Mouse (Mus musculus) myocyte (in vitro differentiated cells): ENCODE results near the gene Gm17359. TPM values are rescaled to one million over a fixed set of nuclear protein-coding genes. Genes with fewer than 3 reads are reported as not detected.

Source experiments
- H3K27me3 ChIP-seq: one replicate; pipeline ENCODE4 v1.6.1; 2011; ENCODE audit not compliant: control insufficient read depth, insufficient read depth, insufficient read length
- H3K36me3 ChIP-seq: one replicate; pipeline ENCODE4 v1.6.1; 2011; ENCODE audit not compliant: control insufficient read depth, insufficient read depth
- H3K4me2 ChIP-seq: one replicate; pipeline ENCODE4 v1.6.1; 2011; ENCODE audit warnings: low read depth, control low read depth
- H3K4me3 ChIP-seq: one replicate; pipeline ENCODE4 v1.5.1; 2011; ENCODE audit warnings: mild to moderate bottlenecking, control low read depth, moderate library complexity
- H3K79me2 ChIP-seq: one replicate; pipeline ENCODE4 v1.6.1; 2011; ENCODE audit not compliant: control insufficient read depth, insufficient read depth
- H3ac ChIP-seq: one replicate; pipeline ENCODE4 v1.6.1; 2011; ENCODE audit not compliant: control insufficient read depth, insufficient read length
- CEBPB ChIP-seq: IDR thresholded peaks from 2 replicates; pipeline ENCODE4 v1.6.1; 2011; ENCODE audit warnings: mild to moderate bottlenecking, moderate library complexity; ENCODE audit not compliant: poor library complexity, insufficient read depth, severe bottlenecking
- E2F4 ChIP-seq: IDR thresholded peaks from one replicate; pipeline ENCODE4 v1.6.1; 2011; ENCODE audit warnings: mild to moderate bottlenecking, control low read depth, moderate library complexity; ENCODE audit not compliant: insufficient read depth
- MAX ChIP-seq: IDR thresholded peaks from one replicate; pipeline ENCODE4 v1.6.1; 2011; ENCODE audit warnings: low read depth, mild to moderate bottlenecking, control low read depth
- MYOD1 ChIP-seq, 3 experiments: IDR thresholded peaks; one replicate each; pipeline ENCODE4 v1.6.1; 2011; ENCODE audit warnings: control low read depth in 2 of 3, low read depth in 2 of 3, mild to moderate bottlenecking in 2 of 3, moderate library complexity in 1 of 3; ENCODE audit not compliant: insufficient read length in 2 of 3, control insufficient read depth in 1 of 3
- MYOG ChIP-seq, 3 experiments: IDR thresholded peaks; one replicate each; pipeline ENCODE4 v1.6.1; 2011; ENCODE audit warnings: control low read depth in 2 of 3, low read depth in 2 of 3, mild to moderate bottlenecking in 2 of 3; ENCODE audit not compliant: insufficient read length in 2 of 3, control insufficient read depth in 1 of 3, insufficient read depth in 1 of 3
- POLR2A ChIP-seq: IDR thresholded peaks from one replicate; pipeline ENCODE4 v1.6.1; 2011; ENCODE audit warnings: low read depth, mild to moderate bottlenecking, control low read depth, moderate library complexity; ENCODE audit not compliant: insufficient read length
- POLR2AphosphoS2 ChIP-seq: IDR thresholded peaks from one replicate; pipeline ENCODE4 v1.6.1; 2011; ENCODE audit warnings: low read depth, control low read depth; ENCODE audit not compliant: insufficient read length
- REST ChIP-seq: IDR thresholded peaks from one replicate; pipeline ENCODE4 v1.6.1; 2011; ENCODE audit warnings: mild to moderate bottlenecking, control low read depth, moderate library complexity; ENCODE audit not compliant: insufficient read depth, insufficient read length
- SRF ChIP-seq: IDR thresholded peaks from one replicate; pipeline ENCODE4 v1.6.1; 2011; ENCODE audit warnings: low read depth; ENCODE audit not compliant: control insufficient read depth, insufficient read length
- TCF12 ChIP-seq: IDR thresholded peaks from one replicate; pipeline ENCODE4 v1.6.1; 2011; ENCODE audit warnings: mild to moderate bottlenecking, control low read depth; ENCODE audit not compliant: poor library complexity, insufficient read depth, severe bottlenecking
- TCF3 ChIP-seq: IDR thresholded peaks from one replicate; pipeline ENCODE4 v1.6.1; 2011; ENCODE audit warnings: low read depth, control low read depth; ENCODE audit not compliant: insufficient read length
- USF1 ChIP-seq: IDR thresholded peaks from one replicate; pipeline ENCODE4 v1.6.1; 2011; ENCODE audit warnings: low read depth, mild to moderate bottlenecking, control low read depth, moderate library complexity
- polyA plus RNA-seq: library from polyadenylated mRNA; unstranded; fragments of >200 nt; fragmentation: generic; extraction: Trizol; gene quantifications from one replicate; pipeline ENCODE4 v1.2.1, GENCODE M21; 2012; ENCODE audit warnings: missing spikeins

The Gm17359 gene
- polyA plus RNA-seq, 1 experiment, result not detected

DNA sequence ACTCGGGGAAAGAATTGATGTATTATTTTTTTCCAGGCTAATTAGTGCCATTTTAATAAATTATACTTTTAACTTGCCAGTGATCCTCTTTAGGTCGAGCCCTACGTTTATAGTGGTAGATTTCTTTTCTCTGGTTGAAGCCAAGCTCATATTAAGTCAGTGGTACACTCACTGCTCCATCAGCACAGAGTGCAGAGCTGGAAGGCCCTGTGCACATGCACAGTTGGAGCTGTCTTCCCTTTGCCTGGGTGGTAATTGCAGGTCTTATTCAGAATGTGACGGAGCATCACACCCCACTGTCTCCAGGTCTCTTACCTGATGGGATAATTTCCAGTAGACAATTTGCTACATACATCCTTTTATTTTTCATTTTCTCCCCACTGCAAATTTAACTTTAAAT lies 52.6 kb downstream of the Gm17359 start:
- no peaks in the 10 kb centered on the region for H3K79me2 ChIP-seq
- H3K4me2 ChIP-seq, result no peak overlapping the region
- no peaks in the 10 kb centered on the region for H3K36me3 ChIP-seq
- H3ac ChIP-seq, result no peak overlapping the region
- no peaks in the 10 kb centered on the region for H3K27me3 ChIP-seq
- H3K4me3 ChIP-seq, result no peak overlapping the region
- TF ChIP-seq MAX (no peak), POLR2AphosphoS2 (no peak), MYOG (IDR thresholded peaks at IDR 0.05; ENCODE audit: control insufficient read depth in 1 of 3, insufficient read depth in 1 of 3, insufficient read length in 2 of 3, low read depth in 2 of 3) (no peak), MYOD1 (IDR thresholded peaks at IDR 0.05; ENCODE audit: control insufficient read depth in 1 of 3, insufficient read length in 2 of 3, low read depth in 2 of 3) (no peak), SRF (no peak)

DNA sequence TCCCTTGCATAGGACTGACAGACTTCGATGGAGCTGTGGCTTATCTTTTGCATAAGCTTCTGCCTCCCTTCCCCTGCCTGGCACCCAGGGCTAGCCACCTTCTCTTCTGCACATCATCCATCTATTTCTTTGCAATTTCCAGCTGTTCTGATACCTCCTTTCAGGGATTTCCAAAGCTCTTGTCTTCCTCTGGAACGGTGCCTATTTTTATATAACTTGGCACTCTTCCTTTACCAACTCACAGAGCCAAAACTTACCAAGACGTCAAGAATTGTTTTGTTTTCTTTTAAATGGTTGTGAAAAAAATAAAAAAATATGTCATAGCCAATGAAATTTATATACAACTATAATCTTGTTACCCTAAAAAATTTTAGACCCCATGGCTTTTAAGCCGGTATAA lies 64.1 kb downstream of the Gm17359 start:
- no peaks in the 10 kb centered on the region for H3K36me3 ChIP-seq
- no peak overlapping the region for H3ac ChIP-seq
- TF ChIP-seq E2F4, result no peak
- no peak for TF ChIP-seq MAX
- TF ChIP-seq CEBPB, result no peak
- TF ChIP-seq MYOD1 (IDR thresholded peaks at IDR 0.05; ENCODE audit: control insufficient read depth in 1 of 3, insufficient read length in 2 of 3, low read depth in 2 of 3), result no peak
- no peak for TF ChIP-seq REST
- no peak for TF ChIP-seq MYOG (IDR thresholded peaks at IDR 0.05; ENCODE audit: control insufficient read depth in 1 of 3, insufficient read depth in 1 of 3, insufficient read length in 2 of 3, low read depth in 2 of 3)
- TF ChIP-seq POLR2AphosphoS2, result no peak
- no peak for TF ChIP-seq TCF12
- no peak for TF ChIP-seq USF1
- TF ChIP-seq TCF3, result no peak
- no peak for TF ChIP-seq SRF
- TF ChIP-seq POLR2A, result no peak
- no peaks in the 10 kb centered on the region for H3K27me3 ChIP-seq
- no peaks in the 10 kb centered on the region for H3K79me2 ChIP-seq
- no peak overlapping the region for H3K4me2 ChIP-seq
- H3K4me3 ChIP-seq, result no peak overlapping the region

GRCm38 (mm10) chr3:79402056-79402455 lies 65.6 kb downstream of the Gm17359 start:
- no peaks in the 10 kb centered on the region for H3K27me3 ChIP-seq
- no peaks in the 10 kb centered on the region for H3K79me2 ChIP-seq
- no peak for TF ChIP-seq CEBPB
- no peak for TF ChIP-seq USF1
- no peak for TF ChIP-seq POLR2AphosphoS2
- TF ChIP-seq E2F4, result no peak
- TF ChIP-seq MYOG (IDR thresholded peaks at IDR 0.05; ENCODE audit: control insufficient read depth in 1 of 3, insufficient read depth in 1 of 3, insufficient read length in 2 of 3, low read depth in 2 of 3), result no peak
- TF ChIP-seq MYOD1 (IDR thresholded peaks at IDR 0.05; ENCODE audit: control insufficient read depth in 1 of 3, insufficient read length in 2 of 3, low read depth in 2 of 3), result no peak
- no peak for TF ChIP-seq TCF3
- no peak for TF ChIP-seq POLR2A
- H3K4me3 ChIP-seq, result no peak overlapping the region
- H3ac ChIP-seq, result no peak overlapping the region
- no peak overlapping the region for H3K4me2 ChIP-seq
- H3K36me3 ChIP-seq, result no peaks in the 10 kb centered on the region

GRCm38 (mm10) chr3:79408546-79408945 lies 72.1 kb downstream of the Gm17359 start:
- H3K36me3 ChIP-seq, result no peaks in the 10 kb centered on the region
- TF ChIP-seq USF1 (no peak), CEBPB (no peak), REST (no peak), SRF (no peak), POLR2A (no peak), POLR2AphosphoS2 (no peak), TCF12 (no peak), E2F4 (no peak), MYOG (IDR thresholded peaks at IDR 0.05; ENCODE audit: control insufficient read depth in 1 of 3, insufficient read depth in 1 of 3, insufficient read length in 2 of 3, low read depth in 2 of 3) (no peak), MAX (no peak), MYOD1 (IDR thresholded peaks at IDR 0.05; ENCODE audit: control insufficient read depth in 1 of 3, insufficient read length in 2 of 3, low read depth in 2 of 3) (no peak)
- no peak overlapping the region for H3K4me2 ChIP-seq
- no peak overlapping the region for H3K4me3 ChIP-seq
- no peak overlapping the region for H3ac ChIP-seq
- no peaks in the 10 kb centered on the region for H3K27me3 ChIP-seq
- H3K79me2 ChIP-seq, result no peaks in the 10 kb centered on the region

- Histone ChIP-seq H3K4me2 (no peak overlapping the region), H3ac (no peak overlapping the region), H3K27me3 (no peaks in the 10 kb centered on the region), H3K79me2 (no peaks in the 10 kb centered on the region), H3K4me3 (no peak overlapping the region), H3K36me3 (no peaks in the 10 kb centered on the region)
- no peak for TF ChIP-seq MYOD1 (IDR thresholded peaks at IDR 0.05; ENCODE audit: control insufficient read depth in 1 of 3, insufficient read length in 2 of 3, low read depth in 2 of 3)
- no peak for TF ChIP-seq SRF
- no peak for TF ChIP-seq POLR2A
- no peak for TF ChIP-seq TCF12
- no peak for TF ChIP-seq MYOG (IDR thresholded peaks at IDR 0.05; ENCODE audit: control insufficient read depth in 1 of 3, insufficient read depth in 1 of 3, insufficient read length in 2 of 3, low read depth in 2 of 3)
- TF ChIP-seq CEBPB, result no peak
- TF ChIP-seq TCF3, result no peak
- no peak for TF ChIP-seq POLR2AphosphoS2
- TF ChIP-seq USF1, result no peak
- no peak for TF ChIP-seq MAX
- no peak for TF ChIP-seq E2F4
- TF ChIP-seq REST, result no peak
These were observed 73.6 kb downstream of the Gm17359 start for GRCm38 (mm10) chr3:79409927-79410628.
